Mouse (Mus musculus) thymus, postnatal 36 days (tissue): ENCODE results near the gene 1700020D05Rik.

Experiments
- DNase-seq, 2 experiments: peaks; one replicate each; pipeline ENCODE4 v3.0.0; 2022; ENCODE audit warnings: mixed read lengths in 2 of 2

Gene 1700020D05Rik

GRCm38 (mm10) chr19:5494314-5494713 is 9.3 kb downstream of the 1700020D05Rik start:
- no peak for DNase-seq

DNA sequence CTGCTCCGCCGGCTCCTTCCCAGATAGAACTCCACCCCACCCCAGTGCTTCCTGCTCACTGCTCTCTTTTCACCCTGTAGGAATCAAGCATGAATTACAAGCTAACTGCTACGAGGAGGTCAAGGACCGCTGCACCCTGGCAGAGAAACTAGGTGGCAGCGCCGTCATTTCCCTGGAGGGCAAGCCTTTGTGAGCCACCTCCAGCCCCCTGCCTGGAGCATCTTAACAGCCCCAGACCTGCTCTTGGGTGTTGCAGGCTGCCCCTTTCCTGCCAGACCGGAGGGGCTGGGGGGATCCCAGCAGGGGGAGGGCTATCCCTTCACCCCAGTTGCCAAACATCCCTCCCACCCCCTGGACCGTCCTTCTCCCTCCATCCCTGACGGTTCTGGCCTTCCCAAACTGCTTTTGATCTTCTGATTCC is 10.3 kb downstream of the 1700020D05Rik start:
- peak; percentile 3 to 38 for DNase-seq

DNA sequence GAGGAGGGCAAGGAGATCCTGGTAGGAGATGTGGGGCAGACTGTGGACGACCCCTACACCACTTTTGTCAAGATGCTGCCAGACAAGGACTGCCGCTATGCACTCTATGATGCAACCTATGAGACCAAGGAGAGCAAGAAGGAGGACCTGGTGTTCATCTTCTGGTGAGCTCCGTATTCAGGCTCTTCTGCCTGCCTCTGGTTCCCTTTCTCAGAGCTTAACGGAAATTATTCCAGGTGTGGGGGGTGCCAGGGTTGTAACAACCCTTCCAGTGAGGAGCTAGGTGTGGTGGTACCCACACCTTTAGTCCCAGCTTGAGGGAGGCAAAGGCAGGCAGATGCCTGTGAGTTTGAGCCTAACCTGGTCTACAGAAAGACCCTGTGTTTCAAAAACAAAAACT is 10.9 kb downstream of the 1700020D05Rik start:
- DNase-seq, result no peak

DNA sequence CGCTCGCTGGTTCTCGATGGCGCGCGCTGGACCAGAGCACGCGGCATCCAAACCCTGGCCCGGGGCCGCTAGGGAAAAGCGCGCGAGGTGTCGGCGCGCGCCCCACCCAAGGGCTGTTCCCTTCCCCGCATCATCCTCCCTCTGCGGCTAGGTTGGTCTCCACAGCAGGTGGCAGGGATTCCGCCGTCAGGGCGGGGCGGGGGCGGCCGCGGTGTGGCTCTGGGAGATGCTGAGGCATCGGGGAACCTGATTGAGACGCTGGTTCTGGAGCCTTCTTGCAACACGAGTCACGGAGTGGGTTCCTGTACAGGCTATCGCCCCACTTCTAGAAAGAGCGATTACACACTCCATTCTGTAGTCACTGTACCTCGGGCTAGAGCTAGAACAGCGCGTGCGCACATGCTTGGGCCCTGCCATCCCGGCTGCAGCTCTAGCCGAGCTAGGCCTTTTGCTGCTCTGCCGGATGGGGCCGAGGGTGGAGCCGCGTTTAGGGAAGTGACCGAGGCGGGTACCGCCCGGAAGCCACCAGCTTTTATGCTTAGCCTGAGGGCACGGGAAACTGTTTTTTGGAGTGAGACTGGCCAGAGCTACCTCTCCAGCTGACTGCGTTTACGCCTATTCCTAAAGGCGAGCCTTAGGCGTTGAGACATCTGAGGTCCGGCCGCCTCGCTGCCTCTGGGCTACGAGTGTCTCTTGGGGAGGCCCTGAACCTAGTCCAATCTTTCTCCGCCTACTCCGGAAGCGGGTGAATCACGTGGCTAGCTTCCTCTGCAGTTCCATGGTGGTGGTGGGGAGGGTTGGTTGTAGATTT is 12.5 kb downstream of the 1700020D05Rik start:
- peak; percentile 85 to 88 for DNase-seq

DNA sequence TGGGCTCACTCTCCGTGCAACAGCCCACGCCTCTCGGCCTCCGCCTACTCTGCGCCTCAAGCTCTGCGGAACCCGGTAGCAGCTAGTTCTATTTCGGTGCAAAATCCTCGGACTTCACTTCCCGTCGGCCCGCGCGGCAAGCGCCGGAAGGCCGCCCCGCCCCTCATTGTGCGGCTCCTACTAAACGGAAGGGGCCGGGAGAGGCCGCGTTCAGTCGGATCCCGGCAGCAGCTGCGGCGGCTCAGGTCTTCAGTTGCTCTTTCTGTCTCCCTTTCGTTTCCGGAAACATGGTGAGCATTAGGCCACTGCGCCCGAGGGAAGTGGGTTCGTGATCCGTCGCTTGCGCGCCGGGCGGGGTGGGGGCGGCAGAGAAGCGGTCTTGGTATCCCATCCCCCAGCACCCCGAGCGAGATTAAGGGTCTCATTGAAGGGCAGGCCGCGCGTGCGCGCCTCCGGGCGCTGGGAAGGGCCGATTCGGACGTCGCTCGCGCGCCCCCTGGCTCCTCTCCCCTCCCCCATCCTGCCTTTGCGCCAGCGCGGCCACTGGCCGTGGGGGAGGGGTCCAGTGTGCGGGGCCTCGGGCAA is 13.2 kb downstream of the 1700020D05Rik start, which contains the start of gene Cfl1:
Gene Cfl1, plus strand, starts transcription at position 143 of the 585 bp plus-strand sequence.
- peak; percentile 95 to 98 for DNase-seq

GRCm38 (mm10) chr19:5489721-5490120 is 13.9 kb downstream of the 1700020D05Rik start:
- peak in 1 of 2 experiments; percentile 8 for DNase-seq

- DNase-seq, result peak; percentile 98 to 99
Observed at GRCm38 (mm10) chr19:5488878-5489571, 14.6 kb downstream of the 1700020D05Rik start.

DNA sequence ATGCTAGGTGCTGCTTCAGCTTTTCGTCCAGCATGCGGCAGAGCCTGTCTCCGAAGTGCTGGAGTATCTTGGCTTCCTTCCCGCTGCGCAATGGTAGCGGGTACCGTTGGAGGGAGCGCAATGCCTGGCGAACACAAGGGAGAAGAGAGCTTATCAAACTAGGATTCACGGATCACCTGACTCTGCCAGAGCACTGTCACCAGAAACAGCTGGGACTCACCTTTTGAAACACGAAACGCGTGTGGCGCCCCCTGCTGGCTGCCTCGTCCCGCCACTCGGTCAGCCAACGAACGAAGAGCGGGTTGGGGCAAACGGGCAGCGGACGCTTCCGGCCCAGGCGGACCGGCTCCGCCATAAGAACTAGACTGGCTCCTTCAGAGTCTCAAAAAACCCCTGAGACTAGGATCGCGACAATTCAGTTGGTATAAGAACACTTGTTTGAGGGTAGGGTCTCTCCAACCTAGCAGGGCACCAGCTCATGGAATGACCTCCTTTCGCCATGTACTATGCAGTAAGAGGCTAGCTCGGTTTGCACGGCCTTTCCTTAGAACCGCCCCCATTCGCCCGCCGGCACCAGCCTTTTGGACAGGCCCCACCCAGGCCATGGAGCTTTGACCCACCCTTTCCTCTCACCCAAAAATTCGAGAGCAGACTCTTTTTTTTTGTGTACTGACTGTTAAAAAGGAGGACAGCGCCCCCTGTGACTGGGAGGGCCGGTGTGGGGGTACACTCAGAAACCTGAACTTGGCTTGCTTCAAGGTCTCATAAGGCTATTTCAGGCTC is 15.6 kb downstream of the 1700020D05Rik start, which contains the start of gene Mus81:
Gene Mus81, minus strand, starts transcription at position 635 of the 783 bp plus-strand sequence.
- DNase-seq, result peak; percentile 94 to 96

GRCm38 (mm10) chr19:5486771-5487170 is 16.8 kb downstream of the 1700020D05Rik start:
- DNase-seq, result no peak

DNA sequence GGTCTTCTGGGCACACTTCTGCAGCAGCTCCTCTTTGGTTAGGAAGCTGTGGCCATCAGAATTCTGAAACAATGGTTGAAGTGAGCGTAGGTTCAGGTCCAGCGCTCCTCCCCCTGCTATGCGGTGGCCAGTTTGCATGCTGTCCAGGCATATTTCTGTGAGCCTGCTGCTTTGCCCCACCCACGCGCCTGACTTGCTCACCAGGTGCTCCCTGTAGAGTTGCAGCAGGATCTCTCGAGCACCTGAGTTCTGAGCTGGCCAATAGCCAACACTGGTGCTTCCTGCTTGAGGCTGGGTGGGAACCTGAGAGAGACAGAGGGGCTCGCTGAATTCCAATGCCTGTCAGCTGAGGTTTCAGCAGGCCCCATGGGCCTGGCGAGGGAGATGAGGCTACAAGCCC is 17.3 kb downstream of the 1700020D05Rik start:
- no peak for DNase-seq

GRCm38 (mm10) chr19:5485821-5486220 is 17.8 kb downstream of the 1700020D05Rik start:
- DNase-seq, result no peak

- no peak for DNase-seq
Observed at GRCm38 (mm10) chr19:5485371-5485770, 18.2 kb downstream of the 1700020D05Rik start.

DNA sequence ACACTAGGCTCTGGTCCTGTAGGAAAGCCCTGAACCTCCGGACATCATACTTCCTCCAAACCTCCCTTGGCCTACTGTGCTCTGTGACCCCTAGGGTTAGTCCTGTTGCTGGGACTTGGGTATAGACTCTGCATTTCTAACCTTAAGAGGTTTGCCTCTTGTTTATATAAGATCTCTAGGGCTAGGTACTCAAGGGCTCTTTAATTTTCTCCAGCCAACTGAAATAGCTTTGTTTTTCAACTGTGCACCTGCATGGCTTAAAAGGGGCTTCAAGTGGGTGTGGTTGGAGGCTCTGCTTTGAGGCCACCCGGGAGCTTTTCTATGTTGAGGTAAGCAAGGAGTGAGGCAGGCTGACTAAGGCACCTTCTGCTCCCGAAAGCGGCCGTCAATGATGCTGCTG is 19.1 kb downstream of the 1700020D05Rik start:
- no peak for DNase-seq

GRCm38 (mm10) chr19:5483386-5484359 is 19.9 kb downstream of the 1700020D05Rik start:
- no peak for DNase-seq

DNA sequence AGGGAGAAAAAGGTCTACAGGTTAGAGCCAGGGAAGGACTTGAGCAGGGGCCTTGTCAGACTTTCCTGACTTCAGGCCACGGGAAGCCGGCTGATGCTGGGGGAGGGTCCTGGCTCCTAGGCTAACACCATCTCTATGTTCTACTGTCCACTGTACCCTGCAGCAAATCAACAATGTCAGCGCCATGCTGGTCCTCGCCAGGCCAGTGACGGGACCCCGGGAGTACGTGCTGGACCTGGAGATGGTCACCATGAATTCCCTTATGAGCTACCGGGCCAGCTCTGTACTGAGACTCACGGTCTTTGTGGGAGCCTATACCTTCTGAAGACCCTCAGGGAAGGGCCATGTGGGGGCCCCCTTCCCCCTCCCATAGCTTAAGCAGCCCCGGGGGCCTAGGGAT is 22.2 kb downstream of the 1700020D05Rik start:
- no peak for DNase-seq

DNA sequence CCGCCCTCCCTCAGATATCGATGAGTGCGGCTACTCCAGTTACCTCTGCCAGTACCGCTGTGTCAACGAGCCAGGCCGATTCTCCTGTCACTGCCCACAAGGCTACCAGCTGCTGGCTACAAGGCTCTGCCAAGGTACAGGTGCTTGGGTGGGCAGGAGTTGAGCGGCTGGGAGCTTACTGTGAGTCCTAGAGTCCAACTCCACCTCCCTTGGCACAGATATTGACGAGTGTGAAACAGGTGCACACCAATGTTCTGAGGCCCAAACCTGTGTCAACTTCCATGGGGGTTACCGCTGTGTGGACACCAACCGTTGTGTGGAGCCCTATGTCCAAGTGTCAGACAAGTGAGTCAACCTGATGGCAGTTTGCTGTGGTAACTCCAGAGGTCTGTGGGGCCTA is 23.6 kb downstream of the 1700020D05Rik start:
- no peak for DNase-seq

DNA sequence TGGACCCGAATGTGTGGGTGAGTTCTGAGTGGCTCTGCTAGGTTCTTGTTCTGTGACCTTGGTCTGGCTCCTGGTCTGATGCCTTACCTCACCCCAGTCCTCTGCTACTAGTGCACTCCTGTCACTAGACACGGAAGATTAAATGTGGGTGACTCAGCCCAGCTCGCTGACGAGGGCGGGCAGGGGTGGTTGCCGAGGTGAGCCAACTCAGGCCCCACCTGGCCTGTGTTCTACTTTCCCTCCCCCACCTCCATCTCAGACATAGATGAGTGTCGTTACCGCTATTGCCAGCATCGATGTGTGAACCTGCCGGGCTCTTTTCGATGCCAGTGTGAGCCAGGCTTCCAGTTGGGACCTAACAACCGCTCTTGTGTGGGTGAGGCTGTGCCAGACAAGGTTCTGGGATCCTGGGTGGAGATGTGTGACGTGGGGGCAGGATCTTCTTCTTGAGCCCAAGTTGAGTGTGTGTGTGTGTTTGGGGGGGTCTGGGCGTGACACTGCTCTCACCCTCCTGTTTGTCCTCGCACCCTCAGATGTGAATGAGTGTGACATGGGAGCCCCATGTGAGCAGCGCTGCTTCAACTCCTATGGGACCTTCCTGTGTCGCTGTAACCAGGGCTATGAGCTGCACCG is 25.8 kb downstream of the 1700020D05Rik start:
- DNase-seq, result no peak

DNA sequence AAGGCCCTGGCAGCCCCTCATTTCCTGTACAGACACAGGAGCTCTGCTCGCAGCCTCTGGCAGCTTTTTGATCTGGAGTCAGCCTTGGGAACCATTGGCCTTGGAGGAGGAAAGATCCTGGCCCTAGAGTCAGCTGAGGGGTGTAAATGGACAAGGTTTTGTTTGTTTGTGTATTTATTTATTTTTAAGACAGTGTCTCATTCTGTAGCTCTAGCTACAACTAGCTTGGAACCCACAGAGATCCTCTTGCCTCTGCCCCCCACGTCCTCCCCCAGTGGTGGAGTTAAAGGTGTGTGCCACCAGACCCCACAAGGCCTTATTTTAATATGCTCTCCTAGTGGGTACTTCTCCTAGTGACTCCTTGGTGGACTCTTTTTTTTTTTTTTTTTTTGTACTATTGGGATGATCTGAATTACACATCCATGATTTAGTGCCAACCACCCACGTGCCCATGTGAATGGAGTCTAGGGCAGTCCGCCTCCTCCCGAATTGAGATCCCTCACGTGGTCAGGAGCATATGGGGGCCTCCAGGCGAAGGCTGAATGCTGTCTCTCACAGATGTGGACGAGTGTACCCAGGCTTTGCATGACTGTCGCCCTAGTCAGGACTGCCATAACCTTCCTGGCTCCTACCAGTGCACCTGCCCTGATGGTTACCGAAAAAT is 26.5 kb downstream of the 1700020D05Rik start:
- DNase-seq, result no peak

DNA sequence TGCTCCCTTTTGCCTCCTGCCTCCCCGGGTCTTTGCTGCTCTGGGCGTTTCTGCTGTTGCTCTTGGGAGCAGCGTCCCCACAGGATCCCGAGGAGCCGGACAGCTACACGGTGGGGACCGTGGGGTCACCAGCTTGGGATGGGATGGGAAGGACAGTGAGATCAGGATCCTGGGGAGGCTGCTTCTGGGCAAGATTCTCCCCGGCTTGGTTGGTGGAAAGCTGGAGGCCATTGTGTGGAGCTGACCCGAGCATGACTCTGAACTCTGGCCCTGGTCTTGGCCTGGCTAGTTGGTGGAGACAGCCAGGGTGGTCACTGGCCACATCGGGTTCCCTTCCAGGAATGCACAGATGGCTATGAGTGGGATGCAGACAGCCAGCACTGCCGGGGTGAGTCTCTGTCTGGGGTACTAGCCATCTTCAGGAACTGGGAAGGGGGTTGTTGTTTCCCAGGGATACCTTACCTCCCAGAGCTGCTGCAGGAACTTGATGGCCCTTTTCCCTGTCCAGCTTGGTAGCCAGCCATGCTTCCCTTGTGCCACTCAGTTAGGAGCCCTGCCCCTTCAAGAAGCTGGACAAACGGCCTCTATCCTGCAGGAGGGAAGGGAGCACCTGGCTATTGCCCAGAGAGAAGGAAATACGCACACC is 28.4 kb downstream of the 1700020D05Rik start:
- no peak for DNase-seq
